In the genomic region with DNA sequence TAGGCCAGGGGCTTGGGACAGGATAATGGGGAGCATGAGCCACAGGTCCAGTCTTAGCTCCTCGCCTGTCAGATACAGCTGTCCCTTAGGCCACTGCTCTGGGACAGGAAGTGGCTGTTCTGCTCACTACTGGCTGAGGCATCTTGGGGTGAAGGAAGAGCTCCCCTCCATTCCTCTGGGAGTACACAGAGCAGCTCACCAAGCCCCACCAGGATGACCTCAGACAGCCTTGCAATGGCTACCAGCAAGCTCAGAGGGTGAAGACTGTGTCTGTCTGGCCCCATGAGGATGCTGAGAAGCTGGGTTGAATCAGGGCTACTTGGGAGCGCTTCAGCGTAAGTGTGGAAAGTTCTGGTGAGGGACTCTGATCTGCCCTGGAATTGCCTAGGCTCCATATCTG, we compare ENCODE assay signal across 20 mouse cellular contexts.
"Had no signal": no experiment of that assay in that cellular context is flagged by ENCODE, and none has a peak within 500 bp of the region (broad histone marks: within the 10 kb centered on the region; RNA-seq: fewer than 3 reads in every experiment).

No protein-coding gene starts in this region.

- DNase-seq: kidney, adult 18-20 months; kidney, adult 9 months; kidney, postnatal 14 days; kidney, postnatal 4 days; left cerebral cortex, postnatal 4 days; liver, postnatal 0 days; lung, embryonic 14.5 days; midbrain, embryonic 14.5 days; right cerebral cortex, adult 18-20 months; right cerebral cortex, postnatal 14 days; right cerebral cortex, postnatal 4 days; thymus, adult 2 months; thymus, postnatal 25 days had no signal

- H3K4me2 ChIP-seq: limb, embryonic 12.5 days; limb, embryonic 15.5 days; liver, embryonic 11.5 days; lung, embryonic 14.5 days had no signal

- H3K27me3 ChIP-seq: limb, embryonic 12.5 days; limb, embryonic 15.5 days had no signal

- H3K9ac ChIP-seq: limb, embryonic 12.5 days; limb, embryonic 15.5 days; liver, embryonic 14.5 days; liver, postnatal 0 days; lung, embryonic 14.5 days had no signal

- ATAC-seq: liver, postnatal 0 days; lung, postnatal 0 days had no signal

- H3K27ac ChIP-seq: limb, embryonic 12.5 days; limb, embryonic 15.5 days; liver, embryonic 14.5 days; macrophage; stomach, postnatal 0 days had no signal

- H3K9me3 ChIP-seq: limb, embryonic 12.5 days; limb, embryonic 15.5 days had no signal

- H3K4me3 ChIP-seq: limb, embryonic 12.5 days; limb, embryonic 15.5 days had no signal
